Mouse (Mus musculus): ENCODE data around the gene Grcc10. TPM values are rescaled to one million over a fixed set of nuclear protein-coding genes. Genes with fewer than 3 reads are reported as not detected.
A peak's percentile ranks its signal among the peaks of the same experiment; 100 is the strongest.

The Grcc10 gene
- polyA plus RNA-seq, 2 experiments, result 290 to 438 TPM

GRCm38 (mm10) chr6:124782436-124782835 is 41.3 kb upstream of the Grcc10 start:
- H3K9me3 ChIP-seq (ENCODE audit: control insufficient read depth, low read length), result no peaks in the 10 kb centered on the region
- ATAC-seq (ENCODE audit: low FRiP score, low read depth) (0 out of 2 replicates have a peak, but pooled peaks have one; percentile 11), DNase-seq (ENCODE audit: low spot score) (peak; percentile 77)
- no peaks in the 10 kb centered on the region for H3K27me3 ChIP-seq (ENCODE audit: control insufficient read depth, insufficient read depth, low read length)
- H3K4me3 ChIP-seq (replicated peaks; ENCODE audit: low read length), result no peak overlapping the region
- no peaks in the 10 kb centered on the region for H3K36me3 ChIP-seq (ENCODE audit: control insufficient read depth, insufficient read depth, low read length)
- no peak overlapping the region for H3K27ac ChIP-seq (replicated peaks; ENCODE audit: low read depth, low read length)
- H3K4me2 ChIP-seq (replicated peaks; ENCODE audit: low read depth, low read length, severe bottlenecking), result no peak overlapping the region
- H3K9ac ChIP-seq (ENCODE audit: low read depth, low read length, severe bottlenecking), result no peak overlapping the region
- 19% methylated on average over 6 of the region's 6 CpGs for WGBS
- peaks cover 15% of the 10 kb centered on the region for H3K4me1 ChIP-seq (ENCODE audit: control insufficient read depth, insufficient read depth, low read length)
- TF ChIP-seq POLR2A (IDR thresholded peaks at IDR 0.05; ENCODE audit: borderline replicate concordance, extremely low read depth, insufficient read depth, insufficient read length), result no peak

GRCm38 (mm10) chr6:124780917-124781316 is 39.7 kb upstream of the Grcc10 start:
- ATAC-seq (ENCODE audit: low FRiP score, low read depth) (no peak), DNase-seq (ENCODE audit: low spot score) (no peak)
- no peak overlapping the region for H3K4me3 ChIP-seq (replicated peaks; ENCODE audit: low read length)
- 86% methylated on average over 7 of the region's 7 CpGs for WGBS
- peaks cover 15% of the 10 kb centered on the region for H3K4me1 ChIP-seq (ENCODE audit: control insufficient read depth, insufficient read depth, low read length)
- no peak overlapping the region for H3K9ac ChIP-seq (ENCODE audit: low read depth, low read length, severe bottlenecking)
- H3K9me3 ChIP-seq (ENCODE audit: control insufficient read depth, low read length), result no peaks in the 10 kb centered on the region
- H3K4me2 ChIP-seq (replicated peaks; ENCODE audit: low read depth, low read length, severe bottlenecking), result no peak overlapping the region
- no peak overlapping the region for H3K27ac ChIP-seq (replicated peaks; ENCODE audit: low read depth, low read length)
- no peaks in the 10 kb centered on the region for H3K27me3 ChIP-seq (ENCODE audit: control insufficient read depth, insufficient read depth, low read length)
- no peaks in the 10 kb centered on the region for H3K36me3 ChIP-seq (ENCODE audit: control insufficient read depth, insufficient read depth, low read length)
- TF ChIP-seq POLR2A (IDR thresholded peaks at IDR 0.05; ENCODE audit: borderline replicate concordance, extremely low read depth, insufficient read depth, insufficient read length), result no peak

GRCm38 (mm10) chr6:124779984-124780416 is 38.8 kb upstream of the Grcc10 start:
- H3K4me3 ChIP-seq (replicated peaks; ENCODE audit: low read length), result peak overlapping the region; percentile 32
- 0 out of 2 replicates have a peak overlapping the region, but pooled peaks have one; percentile 36 for H3K9ac ChIP-seq (ENCODE audit: low read depth, low read length, severe bottlenecking)
- peaks cover 15% of the 10 kb centered on the region for H3K4me1 ChIP-seq (ENCODE audit: control insufficient read depth, insufficient read depth, low read length)
- ATAC-seq (ENCODE audit: low FRiP score, low read depth), result no peak
- no peak overlapping the region for H3K27ac ChIP-seq (replicated peaks; ENCODE audit: low read depth, low read length)
- no peak for DNase-seq (ENCODE audit: low spot score)
- no peaks in the 10 kb centered on the region for H3K27me3 ChIP-seq (ENCODE audit: control insufficient read depth, insufficient read depth, low read length)
- H3K9me3 ChIP-seq (ENCODE audit: control insufficient read depth, low read length), result no peaks in the 10 kb centered on the region
- H3K4me2 ChIP-seq (replicated peaks; ENCODE audit: low read depth, low read length, severe bottlenecking), result peak overlapping the region; percentile 51
- no peaks in the 10 kb centered on the region for H3K36me3 ChIP-seq (ENCODE audit: control insufficient read depth, insufficient read depth, low read length)
- TF ChIP-seq POLR2A (IDR thresholded peaks at IDR 0.05; ENCODE audit: borderline replicate concordance, extremely low read depth, insufficient read depth, insufficient read length), result no peak
- WGBS, result 5% methylated on average over 10 of the region's 10 CpGs

GRCm38 (mm10) chr6:124779222-124779983 is 38.2 kb upstream of the Grcc10 start, which contains the start of gene Lrrc23:
Gene Lrrc23, minus strand, starts transcription at chr6:124779727.
- TF ChIP-seq POLR2A (IDR thresholded peaks at IDR 0.05; ENCODE audit: borderline replicate concordance, extremely low read depth, insufficient read depth, insufficient read length), result no peak
- WGBS, result 2% methylated on average over 23 of the region's 23 CpGs
- no peaks in the 10 kb centered on the region for H3K9me3 ChIP-seq (ENCODE audit: control insufficient read depth, low read length)
- peaks cover 15% of the 10 kb centered on the region for H3K4me1 ChIP-seq (ENCODE audit: control insufficient read depth, insufficient read depth, low read length)
- no peak within 1 kb of the TSS for H3K27ac ChIP-seq (replicated peaks; ENCODE audit: low read depth, low read length)
- ATAC-seq (ENCODE audit: low FRiP score, low read depth) (peak; percentile 70; the same call in 1 of the 2 replicates), DNase-seq (ENCODE audit: low spot score) (peak; percentile 76)
- no peaks in the 10 kb centered on the region for H3K36me3 ChIP-seq (ENCODE audit: control insufficient read depth, insufficient read depth, low read length)
- H3K9ac ChIP-seq (ENCODE audit: low read depth, low read length, severe bottlenecking), result 0 out of 2 replicates have a peak within 1 kb of the TSS, but pooled peaks have one; percentile 36
- H3K4me3 ChIP-seq (replicated peaks; ENCODE audit: low read length), result peak within 1 kb of the TSS; percentile 32
- H3K27me3 ChIP-seq (ENCODE audit: control insufficient read depth, insufficient read depth, low read length), result no peaks in the 10 kb centered on the region
- H3K4me2 ChIP-seq (replicated peaks; ENCODE audit: low read depth, low read length, severe bottlenecking), result peak within 1 kb of the TSS; percentile 51

- Histone ChIP-seq H3K9me3 (ENCODE audit: control insufficient read depth, low read length) (no peaks in the 10 kb centered on the region), H3K4me3 (replicated peaks; ENCODE audit: low read length) (no peak overlapping the region), H3K9ac (ENCODE audit: low read depth, low read length, severe bottlenecking) (no peak overlapping the region), H3K4me2 (replicated peaks; ENCODE audit: low read depth, low read length, severe bottlenecking) (no peak overlapping the region), H3K4me1 (ENCODE audit: control insufficient read depth, insufficient read depth, low read length) (peaks cover 12% of the 10 kb centered on the region; the same call in 1 of the 2 replicates), H3K36me3 (ENCODE audit: control insufficient read depth, insufficient read depth, low read length) (no peaks in the 10 kb centered on the region), H3K27me3 (ENCODE audit: control insufficient read depth, insufficient read depth, low read length) (peaks cover 8% of the 10 kb centered on the region; the same call in 1 of the 2 replicates), H3K27ac (replicated peaks; ENCODE audit: low read depth, low read length) (no peak overlapping the region)
- ATAC-seq (ENCODE audit: low FRiP score, low read depth) (no peak), DNase-seq (ENCODE audit: low spot score) (no peak)
- 86% methylated on average over 15 of the region's 15 CpGs for WGBS
- TF ChIP-seq POLR2A (IDR thresholded peaks at IDR 0.05; ENCODE audit: borderline replicate concordance, extremely low read depth, insufficient read depth, insufficient read length), result no peak
Measured at GRCm38 (mm10) chr6:124770511-124770910, 29.3 kb upstream of the Grcc10 start.

Data from limb, embryonic 14.5 days (tissue).